Mouse (Mus musculus) adrenal gland, postnatal 10 days (tissue): ENCODE data around the gene Rsrc1. TPM values are rescaled to one million over a fixed set of nuclear protein-coding genes. Genes with fewer than 3 reads are reported as not detected.

Experiments
- DNase-seq: peaks from one replicate; pipeline ENCODE4 v3.0.0; 2021; ENCODE audit warnings: mixed read lengths
- long read RNA-seq, 2 experiments: library from polyadenylated mRNA; stranded (forward); transcript quantifications; one replicate each; pipeline ENCODE4 v2.0.0; 2021
- total RNA-seq, 2 experiments: library from RNA; stranded (reverse); gene quantifications; 2 replicates each; pipeline ENCODE4 v1.2.3; 2021

Gene Rsrc1
- total RNA-seq, result 10 to 100 TPM; 25.2 to 30.0 TPM
- long read RNA-seq, experiment 1, transcript Rsrc1-203 (10 exons, 3,224 nt), result major isoform, 18 of 37 reads
- long read RNA-seq, experiment 1, partial matches to known transcripts, result 6 of 37 reads
- long read RNA-seq, experiment 1, other reads (novel, unspliced or antisense), result 12 of 37 reads
- long read RNA-seq, experiment 2, transcript Rsrc1-203 (10 exons, 3,224 nt), result major isoform, 7 of 16 reads
- long read RNA-seq, experiment 2, partial matches to known transcripts, result 2 of 16 reads
- long read RNA-seq, experiment 2, other reads (novel, unspliced or antisense), result 5 of 16 reads

- peak; percentile 68 for DNase-seq
Measured at GRCm38 (mm10) chr3:66981101-66981661, at the start of gene Rsrc1. Gene Rsrc1, plus strand, starts transcription at chr3:66981390.

GRCm38 (mm10) chr3:66939675-66940074 is 41.5 kb upstream of the Rsrc1 start:
- DNase-seq, result no peak

GRCm38 (mm10) chr3:66955126-66955525 is 26.1 kb upstream of the Rsrc1 start:
- no peak for DNase-seq

GRCm38 (mm10) chr3:66959972-66960371 is 21.2 kb upstream of the Rsrc1 start:
- no peak for DNase-seq

- no peak for DNase-seq
Measured at GRCm38 (mm10) chr3:66964884-66965283, 16.3 kb upstream of the Rsrc1 start.

- DNase-seq, result no peak
Measured at GRCm38 (mm10) chr3:66967508-66967907, 13.7 kb upstream of the Rsrc1 start.

- no peak for DNase-seq
Measured at GRCm38 (mm10) chr3:66970261-66970660, 10.9 kb upstream of the Rsrc1 start.

GRCm38 (mm10) chr3:66970661-66971331 is 10.4 kb upstream of the Rsrc1 start:
- no peak for DNase-seq

- DNase-seq, result no peak
Measured at GRCm38 (mm10) chr3:66972191-66972950, 8.8 kb upstream of the Rsrc1 start.

GRCm38 (mm10) chr3:66973391-66973943 is 7.7 kb upstream of the Rsrc1 start:
- peak; percentile 59 for DNase-seq

GRCm38 (mm10) chr3:66974501-66974900 is 6.7 kb upstream of the Rsrc1 start:
- DNase-seq, result no peak

- DNase-seq, result no peak
Measured at GRCm38 (mm10) chr3:66976889-66977615, 4.1 kb upstream of the Rsrc1 start.

- DNase-seq, result no peak
Measured at GRCm38 (mm10) chr3:66977811-66978456, 3.3 kb upstream of the Rsrc1 start.

GRCm38 (mm10) chr3:66978457-66979381 is 2.5 kb upstream of the Rsrc1 start:
- DNase-seq, result peak; percentile 39

GRCm38 (mm10) chr3:66979491-66979890 is 1.7 kb upstream of the Rsrc1 start:
- DNase-seq, result no peak

- no peak for DNase-seq
Measured at GRCm38 (mm10) chr3:66980111-66980975, 847 bp upstream of the Rsrc1 start.

GRCm38 (mm10) chr3:66981706-66982105 is 516 bp downstream of the Rsrc1 start, which contains the start of gene Shox2:
Gene Shox2, minus strand, starts transcription at chr3:66981771.
- no peak for DNase-seq

- DNase-seq, result no peak
Measured at GRCm38 (mm10) chr3:66982181-66982911, 1.2 kb downstream of the Rsrc1 start.
